Mouse (Mus musculus) liver, adult 2 months (tissue): Measurements from ENCODE around the gene Mob2.

ENCODE experiments used
- CTCF ChIP-seq: fragments of 200-500 bp; IDR thresholded peaks from 2 replicates; pipeline ENCODE4 v1.5.1; 2011; ENCODE audit warnings: low read depth, low read length, control low read depth
- POLR2A ChIP-seq: fragments of 200-500 bp; IDR thresholded peaks from 2 replicates; pipeline ENCODE4 v1.6.1; 2011; ENCODE audit warnings: low read length, control low read depth; ENCODE audit not compliant: insufficient read depth; ENCODE audit errors: extremely low read depth

- TF ChIP-seq CTCF (no peak), POLR2A (no peak)
Measured at GRCm38 (mm10) chr7:142074146-142074886, 13.5 kb upstream of the Mob2 start.
